Mouse (Mus musculus): ENCODE measurements around the gene Ttc1.

Ttc1 gene

DNA sequence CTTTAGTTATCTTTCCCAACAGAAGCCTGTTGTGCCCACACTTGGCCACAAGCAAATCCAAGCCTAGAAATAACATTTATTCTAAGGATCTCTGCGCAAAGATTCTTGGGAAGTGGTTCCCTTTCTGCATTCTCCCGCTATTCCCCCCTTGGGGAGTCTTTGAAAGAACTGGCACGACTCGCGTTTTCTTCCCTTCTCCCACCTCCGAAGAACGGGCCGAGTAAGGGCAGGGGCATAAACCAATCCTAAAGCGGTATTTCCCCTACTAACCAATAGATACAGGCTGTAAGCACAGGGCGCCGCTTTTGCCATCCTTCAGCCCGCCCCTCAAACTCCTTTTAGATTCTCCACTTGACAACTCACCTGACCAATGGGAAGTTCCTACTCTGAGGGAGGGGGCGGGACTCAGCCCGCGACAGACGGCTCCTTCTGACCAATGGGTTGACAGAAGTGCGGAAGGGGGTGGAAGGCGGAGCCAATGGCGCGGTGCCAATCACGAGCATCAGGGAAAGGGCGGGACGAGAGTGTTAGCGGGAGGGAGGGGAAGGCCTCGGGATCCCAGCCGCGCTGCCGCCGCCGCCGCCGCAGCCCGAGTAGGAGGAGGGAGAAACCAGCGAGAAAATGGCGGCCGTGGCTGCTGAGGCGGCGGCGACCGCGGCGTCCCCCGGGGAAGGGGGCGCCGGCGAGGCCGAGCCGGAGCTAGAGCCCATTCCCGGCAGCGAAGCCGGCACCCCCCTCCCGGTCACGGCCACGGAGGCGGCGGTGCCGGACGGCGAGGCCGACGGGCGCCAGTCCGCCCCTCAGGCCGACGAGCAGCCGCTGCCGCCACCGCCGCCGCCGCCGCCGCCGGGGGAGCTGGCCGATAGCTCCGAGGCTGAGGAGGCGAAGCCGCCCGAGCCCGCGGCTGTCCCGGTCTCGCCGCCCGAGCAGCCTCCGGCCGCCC, 66.1 kb downstream of the Ttc1 start, which contains the start of gene Pwwp2a:
Pwwp2a (plus strand) TSS at position 527 of the 943 bp plus-strand sequence.
- Histone ChIP-seq H3K36me3 (ENCODE audit: control insufficient read depth, insufficient read depth, low read length, poor library complexity, severe bottlenecking) (no peaks in the 10 kb centered on the region), H3K27me3 (ENCODE audit: control insufficient read depth, insufficient read depth, low read length, poor library complexity, severe bottlenecking) (no peaks in the 10 kb centered on the region)
- DNase-seq (ENCODE audit: low read depth, low spot score) = peak; percentile 100
